Mouse (Mus musculus) thymus, adult 2 months (tissue): Measurements from ENCODE around the gene Tuba1b.

ENCODE experiments used
- CTCF ChIP-seq: fragments of 200-500 bp; IDR thresholded peaks from 2 replicates; pipeline ENCODE4 v1.5.1; 2012; ENCODE audit warnings: mild to moderate bottlenecking, control low read depth, low read length, moderate library complexity, borderline replicate concordance; ENCODE audit not compliant: control insufficient read depth, poor library complexity, insufficient read depth; ENCODE audit errors: extremely low read depth
- POLR2A ChIP-seq: fragments of 200-500 bp; IDR thresholded peaks from 2 replicates; pipeline ENCODE4 v1.6.1; 2012; ENCODE audit warnings: mild to moderate bottlenecking, low read length, control low read depth, moderate library complexity; ENCODE audit not compliant: control insufficient read depth, poor library complexity, insufficient read depth; ENCODE audit errors: extremely low read depth

DNA sequence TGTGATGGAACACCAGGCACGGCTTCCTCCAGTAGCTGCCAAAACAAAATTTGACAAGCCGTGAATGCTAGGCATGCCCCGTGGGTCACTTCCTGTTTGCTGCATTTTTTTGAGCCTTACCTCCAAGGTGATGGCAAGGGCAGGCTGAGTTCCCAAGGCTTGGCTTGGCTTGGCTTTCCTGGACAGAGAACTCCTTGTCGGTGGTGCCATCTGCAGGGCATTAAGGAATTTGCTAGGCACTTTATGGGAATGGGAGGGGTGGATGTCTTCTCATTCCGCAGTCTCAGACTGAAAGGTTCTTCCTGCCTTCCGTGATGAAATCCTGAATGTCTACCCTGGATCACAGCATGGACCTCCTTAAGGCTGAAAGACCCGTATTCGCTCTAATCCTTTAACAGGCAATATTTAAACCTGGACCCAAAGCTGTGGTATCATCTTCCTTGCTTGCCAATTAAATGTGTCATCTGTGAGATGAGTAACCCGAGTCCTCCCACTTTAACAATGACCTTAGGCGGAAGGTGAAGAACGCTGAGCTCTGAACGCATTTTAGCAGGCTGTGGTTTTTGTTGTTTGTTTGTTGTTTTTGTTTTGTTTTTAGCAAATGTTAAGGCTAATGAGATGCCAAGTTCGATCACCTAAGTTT is 5.6 kb downstream of the Tuba1b start:
- TF ChIP-seq POLR2A (no peak), CTCF (no peak)
